Mouse (Mus musculus) liver, adult 2 months (tissue): ENCODE results near the gene Rab33a.

Experiments
- CTCF ChIP-seq: fragments of 200-500 bp; IDR thresholded peaks from 2 replicates; pipeline ENCODE4 v1.5.1; 2011; ENCODE audit warnings: low read depth, low read length, control low read depth
- POLR2A ChIP-seq: fragments of 200-500 bp; IDR thresholded peaks from 2 replicates; pipeline ENCODE4 v1.6.1; 2011; ENCODE audit warnings: low read length, control low read depth; ENCODE audit not compliant: insufficient read depth; ENCODE audit errors: extremely low read depth

- TF ChIP-seq CTCF (no peak), POLR2A (no peak)
Observed at GRCm38 (mm10) chrX:48525332-48525731, 6.2 kb downstream of the Rab33a start.
